Mouse (Mus musculus): Measurements from ENCODE around the gene Ppid.
A peak's percentile ranks its signal among the peaks of the same experiment; 100 is the strongest.

Gene Ppid

DNA sequence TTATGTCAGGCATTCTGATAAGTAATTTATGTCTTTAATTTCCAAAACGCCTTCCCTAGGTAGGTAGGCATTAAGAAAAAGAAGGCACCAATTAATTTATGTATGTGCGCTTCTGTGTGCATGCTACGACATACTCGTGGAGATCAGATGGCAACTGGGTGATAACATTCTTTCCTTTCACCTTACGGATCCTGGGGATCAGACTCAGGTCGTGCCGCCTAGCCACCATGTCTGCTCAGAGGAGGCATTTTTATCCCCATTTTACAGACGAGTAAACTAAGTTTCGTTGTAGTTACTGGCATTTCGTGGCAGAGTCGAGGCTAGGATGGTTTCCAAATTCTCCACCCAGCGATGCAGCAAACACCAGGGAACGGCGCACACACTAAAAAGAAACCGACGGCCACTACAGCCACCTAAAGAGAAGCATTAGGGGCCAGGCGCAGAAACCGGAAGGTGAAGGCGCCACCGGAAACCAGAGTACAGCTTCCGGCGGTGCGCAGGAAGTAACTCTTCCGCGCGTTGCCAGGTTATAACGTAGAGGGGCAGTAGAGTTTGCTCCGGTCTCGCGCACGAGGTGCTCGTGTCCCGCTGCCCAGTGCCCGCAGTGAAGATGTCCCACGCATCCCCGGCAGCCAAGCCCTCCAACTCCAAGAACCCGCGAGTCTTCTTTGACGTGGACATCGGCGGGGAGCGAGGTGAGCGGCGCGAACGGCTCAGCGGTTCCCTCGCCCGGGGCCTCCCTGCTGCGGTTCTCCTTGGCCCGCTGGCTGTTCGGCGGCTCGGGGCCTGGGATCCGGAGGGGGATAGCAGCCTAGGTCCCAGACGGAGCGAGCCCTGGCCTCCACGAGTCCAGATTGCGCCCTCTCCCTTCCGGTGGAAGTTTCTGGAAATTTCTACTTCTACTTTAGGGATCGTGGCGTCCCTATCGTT, at the start of gene Ppid:
Gene Ppid (plus strand): TSS at position 480 of the 930 bp plus-strand sequence.
- peak; percentile 89 for DNase-seq

- DNase-seq = peak; percentile 83
Observed at GRCm38 (mm10) chr3:79542585-79542984, 48.6 kb upstream of the Ppid start.

GRCm38 (mm10) chr3:79548681-79549437, 42.3 kb upstream of the Ppid start:
- no peak for DNase-seq

DNA sequence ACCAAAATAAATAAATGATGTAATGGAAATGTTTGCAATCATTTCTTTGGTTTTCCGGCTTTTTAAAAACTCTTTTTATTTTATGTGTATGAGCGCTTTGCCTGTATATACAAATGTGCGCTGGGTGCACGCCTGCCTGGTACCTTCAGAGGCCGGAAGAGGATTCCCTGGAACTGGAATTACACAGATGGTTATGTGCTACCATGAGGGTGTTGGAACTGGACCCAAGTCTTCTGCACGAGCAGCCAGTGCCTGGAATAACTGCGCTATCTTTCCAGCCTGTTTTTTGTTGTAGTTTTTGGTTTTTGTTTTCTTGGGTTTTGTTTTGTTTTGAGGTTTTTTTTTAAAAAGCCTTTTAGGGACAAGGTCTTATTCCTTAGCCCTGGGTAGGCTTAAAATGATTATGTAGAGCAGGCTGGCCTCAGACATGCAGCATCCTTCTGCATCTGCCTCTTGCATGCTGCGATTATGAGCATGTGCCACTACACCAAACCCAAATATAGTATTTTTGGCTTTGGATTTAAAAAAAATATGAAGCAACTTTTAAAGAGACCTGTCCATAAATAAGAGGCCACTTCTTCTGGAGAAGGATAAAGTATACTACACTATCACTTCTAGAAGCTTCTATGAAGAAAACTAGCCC, 41.3 kb upstream of the Ppid start:
- DNase-seq = no peak

- no peak for DNase-seq
Observed at GRCm38 (mm10) chr3:79551826-79552552, 39.2 kb upstream of the Ppid start.

GRCm38 (mm10) chr3:79553779-79554178, 37.4 kb upstream of the Ppid start:
- no peak for DNase-seq

DNA sequence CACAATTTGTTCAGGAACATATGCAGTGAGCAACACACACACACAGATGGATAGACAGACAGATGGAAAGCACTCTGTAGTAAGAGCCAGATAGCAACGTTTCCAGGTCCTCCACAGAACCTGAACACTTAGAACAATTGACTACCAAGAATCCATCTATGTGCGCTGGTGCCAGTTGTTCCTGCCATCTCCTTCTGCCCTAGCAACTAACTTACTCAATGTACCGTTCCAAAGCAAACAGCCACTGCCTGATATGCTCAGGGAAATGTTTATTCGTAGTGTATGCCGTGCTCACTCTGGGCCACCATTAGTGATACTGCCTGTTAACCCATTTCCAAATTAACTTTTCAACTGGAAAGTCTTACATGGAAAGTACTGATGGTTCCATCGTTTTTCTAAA, 36.1 kb upstream of the Ppid start:
- DNase-seq = no peak

GRCm38 (mm10) chr3:79559021-79559772, 31.9 kb upstream of the Ppid start:
- no peak for DNase-seq

GRCm38 (mm10) chr3:79559773-79560045, 31.4 kb upstream of the Ppid start:
- DNase-seq = no peak

DNA sequence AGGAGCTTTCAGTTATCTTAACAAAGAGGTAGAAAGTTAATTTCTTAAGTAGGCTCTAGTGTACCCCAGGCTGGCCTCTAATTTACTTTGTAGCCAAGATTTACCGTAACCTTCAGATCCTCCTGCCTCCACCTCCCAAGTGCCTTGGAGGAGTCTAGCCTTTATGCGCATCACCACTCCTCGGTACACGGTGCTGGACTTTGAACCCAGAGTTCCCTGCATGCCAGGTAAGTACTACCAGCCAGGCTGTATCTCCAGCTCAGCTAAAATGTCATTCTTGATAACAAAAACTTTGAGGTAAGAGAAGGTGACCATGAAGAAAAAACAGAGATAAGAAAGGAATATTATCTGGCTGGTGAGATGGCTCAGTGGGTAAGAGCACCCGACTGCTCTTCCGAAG, 30.6 kb upstream of the Ppid start:
- no peak for DNase-seq

GRCm38 (mm10) chr3:79561784-79562715, 29.1 kb upstream of the Ppid start:
- no peak for DNase-seq

GRCm38 (mm10) chr3:79563511-79563910, 27.6 kb upstream of the Ppid start:
- no peak for DNase-seq

DNA sequence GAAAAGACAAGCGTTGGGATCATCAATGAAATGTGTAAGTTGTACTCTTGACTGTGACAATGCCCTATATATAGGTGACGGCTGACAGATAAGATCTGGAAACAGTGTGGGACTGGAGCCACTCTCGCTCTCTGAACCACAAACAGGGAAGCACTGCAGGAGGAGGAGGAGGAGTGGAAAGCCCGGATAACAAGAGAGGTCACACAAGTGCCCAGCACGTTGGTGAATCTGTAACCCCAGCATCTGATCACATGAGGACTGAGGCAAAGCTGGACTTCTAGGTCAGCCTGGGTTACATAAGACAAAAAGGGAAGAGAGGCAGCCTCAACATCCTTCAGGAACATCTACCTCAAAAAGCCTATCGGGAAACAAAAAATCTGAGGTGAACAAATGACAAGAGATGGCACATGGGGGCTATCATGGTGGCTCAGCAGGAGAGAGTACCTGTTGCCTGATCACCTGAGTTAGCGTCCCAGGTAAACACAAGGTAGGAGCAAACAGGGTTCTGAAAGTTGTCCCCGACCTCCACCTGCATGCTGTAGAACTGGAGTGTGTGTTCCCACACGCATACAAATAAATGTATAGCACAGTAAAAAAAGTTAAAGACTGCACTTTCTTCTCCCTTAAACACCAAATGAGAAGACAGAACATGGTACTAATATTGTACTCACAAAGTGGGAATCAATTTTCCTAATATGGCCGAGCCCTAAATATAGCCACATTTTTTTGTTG, 26.1 kb upstream of the Ppid start:
- no peak for DNase-seq

- DNase-seq = peak; percentile 55
Observed at GRCm38 (mm10) chr3:79566716-79567691, 24.1 kb upstream of the Ppid start.

GRCm38 (mm10) chr3:79567703-79568362, 23.3 kb upstream of the Ppid start, which contains the start of gene Fnip2:
TSS of gene Fnip2 (minus strand) at chr3:79567796.
- DNase-seq = peak; percentile 99

DNA sequence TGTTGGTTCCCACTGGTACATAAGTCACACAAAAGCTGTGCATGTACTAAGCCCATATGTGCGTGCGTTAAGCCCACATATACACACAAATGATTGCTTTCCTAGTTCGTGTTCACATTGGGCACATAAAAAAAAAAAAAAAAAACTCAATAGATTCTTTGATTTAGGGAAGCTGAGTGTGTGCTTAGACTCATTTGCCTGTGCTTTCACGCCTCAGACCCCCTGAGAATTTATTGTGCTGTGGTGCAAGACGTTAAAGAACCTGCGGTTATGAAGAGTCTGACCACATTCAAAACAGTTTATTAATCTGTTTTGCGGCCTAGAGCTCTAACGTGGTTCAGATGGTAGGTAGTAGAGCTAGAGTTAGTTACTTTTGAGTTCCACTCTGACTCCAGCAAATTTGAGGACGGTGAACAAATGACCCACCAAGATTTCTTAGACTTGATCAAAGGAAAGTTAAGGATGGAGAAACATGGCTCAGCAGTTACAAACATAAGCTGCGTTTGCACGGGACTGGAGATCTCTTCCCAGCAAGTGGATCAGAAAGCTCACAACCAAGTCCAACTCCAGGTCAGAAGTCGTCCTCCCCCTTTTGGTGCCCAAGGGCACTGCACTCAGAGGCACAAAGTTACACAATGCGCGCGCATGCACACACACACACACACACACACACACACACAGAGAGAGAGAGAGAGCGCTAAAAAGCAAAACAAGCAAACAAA, 22.4 kb upstream of the Ppid start:
- DNase-seq = no peak

- DNase-seq = no peak
Observed at GRCm38 (mm10) chr3:79569351-79569681, 21.8 kb upstream of the Ppid start.

GRCm38 (mm10) chr3:79572399-79572798, 18.7 kb upstream of the Ppid start:
- no peak for DNase-seq
